Mouse (Mus musculus): ENCODE results near the gene St3gal5. TPM values are rescaled to one million over a fixed set of nuclear protein-coding genes. Genes with fewer than 3 reads are reported as not detected.
A peak's percentile ranks its signal among the peaks of the same experiment; 100 is the strongest.

St3gal5 gene
- polyA plus RNA-seq (2012; rRNA removed) (94.7 and 121 TPM in 2 replicates), polyA plus RNA-seq (2014; fragmentation: Nextera tagmentation; extraction: Ambion mirVana) (123 and 139 TPM in 2 replicates)

GRCm38 (mm10) chr6:72097181-72097995 lies at the start of gene St3gal5:
Gene St3gal5, plus strand, starts transcription at chr6:72097592.
- Histone ChIP-seq H3K4me3 (ENCODE audit: insufficient read depth in 1 of 2, low read depth in 2 of 2, low read length in 2 of 2) (peak within 1 kb of the TSS; percentile 84 to 99), H3K36me3 (replicated peaks; ENCODE audit: control insufficient read depth, insufficient read depth, low read depth) (peaks cover under 1% of the 10 kb centered on the region), H3K9me3 (ENCODE audit: control insufficient read depth, low read length) (no peaks in the 10 kb centered on the region), H3K9ac (replicated peaks) (peak within 1 kb of the TSS; percentile 91), H3K4me1 (replicated peaks; ENCODE audit: control insufficient read depth in 2 of 2, insufficient read depth in 2 of 2, low read length in 1 of 2) (peaks cover 29 to 54% of the 10 kb centered on the region in 2 experiments), H3K27ac (peak within 1 kb of the TSS; percentile 87), H3K4me2 (ENCODE audit: low read depth) (peak within 1 kb of the TSS; percentile 71), H3K27me3 (ENCODE audit: control insufficient read depth, insufficient read depth, low read length) (no peaks in the 10 kb centered on the region)
- TF ChIP-seq EP300 (IDR thresholded peaks at IDR 0.05; ENCODE audit: low read depth): no peak
- peak; percentile 47; the same call in 1 of the 2 replicates for TF ChIP-seq CTCF (IDR thresholded peaks at IDR 0.05; ENCODE audit: low read depth)
- peak; percentile 86 for ATAC-seq (ENCODE audit: insufficient read depth)
- DNase-seq (ENCODE audit: low read depth in 3 of 3, low spot score in 3 of 3): peak; percentile 90 to 92 (median 91)
- WGBS (ENCODE audit: insufficient replicate concordance): under 1% methylated on average over 80 of the region's 81 CpGs

DNA sequence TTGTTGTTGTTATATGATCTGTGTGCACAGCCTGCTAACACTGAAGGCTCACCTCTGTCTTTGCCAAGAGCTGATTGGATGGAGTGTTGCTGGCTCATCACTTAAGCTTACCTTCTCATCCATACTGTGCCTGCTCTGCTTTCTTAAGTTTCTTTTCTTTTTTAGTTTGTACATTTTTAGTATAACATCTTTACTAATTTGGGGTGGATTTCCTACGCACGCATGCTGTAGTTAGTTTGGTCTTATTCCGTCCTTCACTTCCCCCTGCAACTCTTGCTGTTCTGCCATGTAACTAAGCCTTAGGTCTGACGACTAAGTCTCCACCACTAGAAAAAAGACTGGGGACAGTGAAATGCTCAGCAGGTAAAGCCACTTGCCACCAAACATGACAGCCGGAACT lies 48.7 kb upstream of the St3gal5 start:
- Histone ChIP-seq H3K27me3 (ENCODE audit: control insufficient read depth, insufficient read depth, low read length) (no peaks in the 10 kb centered on the region; the same call in 1 of the 2 replicates), H3K4me3 (ENCODE audit: insufficient read depth in 1 of 2, low read depth in 2 of 2, low read length in 2 of 2) (no peak overlapping the region), H3K4me1 (replicated peaks; ENCODE audit: control insufficient read depth in 2 of 2, insufficient read depth in 2 of 2, low read length in 1 of 2) (0 out of 4 replicates have a peak, but pooled peaks cover 0 to 2% of the 10 kb centered on the region in 2 experiments), H3K4me2 (ENCODE audit: low read depth) (no peak overlapping the region), H3K9me3 (ENCODE audit: control insufficient read depth, low read length) (no peaks in the 10 kb centered on the region), H3K36me3 (replicated peaks; ENCODE audit: control insufficient read depth, insufficient read depth, low read depth) (no peaks in the 10 kb centered on the region), H3K27ac (no peak overlapping the region), H3K9ac (replicated peaks) (no peak overlapping the region)
- DNase-seq (ENCODE audit: low read depth in 3 of 3, low spot score in 3 of 3) (no peak), ATAC-seq (ENCODE audit: insufficient read depth) (no peak)
- 73% methylated on average over 5 of the region's 5 CpGs for WGBS (ENCODE audit: insufficient replicate concordance)
- TF ChIP-seq EP300 (IDR thresholded peaks at IDR 0.05; ENCODE audit: low read depth) (no peak), CTCF (IDR thresholded peaks at IDR 0.05; ENCODE audit: low read depth) (no peak)

GRCm38 (mm10) chr6:72049941-72050340 lies 47.5 kb upstream of the St3gal5 start:
- 0 out of 4 replicates have a peak, but pooled peaks cover 0 to 2% of the 10 kb centered on the region in 2 experiments for H3K4me1 ChIP-seq (replicated peaks; ENCODE audit: control insufficient read depth in 2 of 2, insufficient read depth in 2 of 2, low read length in 1 of 2)
- ATAC-seq (ENCODE audit: insufficient read depth): no peak
- H3K27me3 ChIP-seq (ENCODE audit: control insufficient read depth, insufficient read depth, low read length): no peaks in the 10 kb centered on the region; the same call in 1 of the 2 replicates
- no peak overlapping the region for H3K4me3 ChIP-seq (ENCODE audit: insufficient read depth in 1 of 2, low read depth in 2 of 2, low read length in 2 of 2)
- H3K4me2 ChIP-seq (ENCODE audit: low read depth): no peak overlapping the region
- H3K9ac ChIP-seq (replicated peaks): no peak overlapping the region
- WGBS (ENCODE audit: insufficient replicate concordance): 34% methylated on average over 6 of the region's 6 CpGs
- H3K27ac ChIP-seq: no peak overlapping the region
- no peaks in the 10 kb centered on the region for H3K36me3 ChIP-seq (replicated peaks; ENCODE audit: control insufficient read depth, insufficient read depth, low read depth)
- no peaks in the 10 kb centered on the region for H3K9me3 ChIP-seq (ENCODE audit: control insufficient read depth, low read length)
- DNase-seq (ENCODE audit: low read depth in 3 of 3, low spot score in 3 of 3): no peak
- TF ChIP-seq CTCF (IDR thresholded peaks at IDR 0.05; ENCODE audit: low read depth) (no peak), EP300 (IDR thresholded peaks at IDR 0.05; ENCODE audit: low read depth) (no peak)

DNA sequence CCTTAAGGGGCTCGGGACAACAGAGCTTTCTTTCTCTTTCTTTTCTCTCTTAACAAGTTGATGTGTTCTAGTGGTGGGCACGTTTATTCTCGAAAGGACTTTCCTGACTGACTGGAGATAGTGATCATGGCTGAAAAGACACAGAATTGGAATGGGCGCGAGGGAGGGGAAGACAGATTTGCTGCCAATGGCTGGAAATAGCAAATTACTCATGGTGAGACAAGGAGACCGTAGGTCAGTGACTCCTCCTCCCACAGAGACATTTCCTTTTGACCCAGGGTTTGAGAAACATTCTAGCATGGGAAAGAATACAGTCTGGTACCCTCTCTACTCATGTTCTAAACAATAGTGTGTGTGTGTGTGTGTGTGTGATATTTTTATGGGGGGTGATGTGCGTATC lies 46.6 kb upstream of the St3gal5 start:
- Histone ChIP-seq H3K9me3 (ENCODE audit: control insufficient read depth, low read length) (no peaks in the 10 kb centered on the region), H3K4me3 (ENCODE audit: insufficient read depth in 1 of 2, low read depth in 2 of 2, low read length in 2 of 2) (no peak overlapping the region), H3K4me2 (ENCODE audit: low read depth) (no peak overlapping the region), H3K9ac (replicated peaks) (no peak overlapping the region), H3K4me1 (replicated peaks; ENCODE audit: control insufficient read depth in 2 of 2, insufficient read depth in 2 of 2, low read length in 1 of 2) (0 out of 4 replicates have a peak, but pooled peaks cover 0 to 2% of the 10 kb centered on the region in 2 experiments), H3K36me3 (replicated peaks; ENCODE audit: control insufficient read depth, insufficient read depth, low read depth) (no peaks in the 10 kb centered on the region), H3K27ac (no peak overlapping the region), H3K27me3 (ENCODE audit: control insufficient read depth, insufficient read depth, low read length) (no peaks in the 10 kb centered on the region; the same call in 1 of the 2 replicates)
- no peak for DNase-seq (ENCODE audit: low read depth in 3 of 3, low spot score in 3 of 3)
- TF ChIP-seq CTCF (IDR thresholded peaks at IDR 0.05; ENCODE audit: low read depth): no peak
- no peak for TF ChIP-seq EP300 (IDR thresholded peaks at IDR 0.05; ENCODE audit: low read depth)
- ATAC-seq (ENCODE audit: insufficient read depth): no peak
- WGBS (ENCODE audit: insufficient replicate concordance): 26% methylated on average over 7 of the region's 7 CpGs

DNA sequence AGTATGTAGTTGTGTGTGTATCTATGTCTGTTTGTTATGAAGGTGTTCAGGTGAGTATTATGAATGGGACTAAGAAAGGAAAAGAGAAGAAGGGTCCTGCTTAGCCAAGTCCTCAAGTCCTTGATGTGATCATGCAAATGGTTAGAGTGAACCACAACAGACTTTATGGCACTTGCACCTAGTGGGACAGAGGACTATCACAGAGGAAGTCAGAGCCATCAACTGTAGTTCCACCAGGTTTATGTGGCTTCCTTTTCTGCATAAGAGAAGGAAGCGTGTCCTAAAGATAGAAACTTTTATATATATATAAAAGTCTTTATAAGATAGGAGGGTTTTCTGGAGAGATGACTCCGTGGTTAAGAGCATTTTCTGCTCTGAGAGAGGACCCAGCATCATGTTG lies 46.1 kb upstream of the St3gal5 start:
- ATAC-seq (ENCODE audit: insufficient read depth): no peak
- Histone ChIP-seq H3K4me2 (ENCODE audit: low read depth) (no peak overlapping the region), H3K36me3 (replicated peaks; ENCODE audit: control insufficient read depth, insufficient read depth, low read depth) (no peaks in the 10 kb centered on the region), H3K27ac (no peak overlapping the region), H3K9ac (replicated peaks) (no peak overlapping the region), H3K4me3 (ENCODE audit: insufficient read depth in 1 of 2, low read depth in 2 of 2, low read length in 2 of 2) (no peak overlapping the region), H3K4me1 (replicated peaks; ENCODE audit: control insufficient read depth in 2 of 2, insufficient read depth in 2 of 2, low read length in 1 of 2) (0 out of 4 replicates have a peak, but pooled peaks cover 0 to 2% of the 10 kb centered on the region in 2 experiments), H3K9me3 (ENCODE audit: control insufficient read depth, low read length) (no peaks in the 10 kb centered on the region), H3K27me3 (ENCODE audit: control insufficient read depth, insufficient read depth, low read length) (no peaks in the 10 kb centered on the region; the same call in 1 of the 2 replicates)
- TF ChIP-seq CTCF (IDR thresholded peaks at IDR 0.05; ENCODE audit: low read depth) (no peak), EP300 (IDR thresholded peaks at IDR 0.05; ENCODE audit: low read depth) (no peak)
- no peak for DNase-seq (ENCODE audit: low read depth in 3 of 3, low spot score in 3 of 3)
- 19% methylated on average over 2 of the region's 2 CpGs for WGBS (ENCODE audit: insufficient replicate concordance)
